Comparison of ENCODE assay signal across 9 mouse cellular contexts in the genomic region with DNA sequence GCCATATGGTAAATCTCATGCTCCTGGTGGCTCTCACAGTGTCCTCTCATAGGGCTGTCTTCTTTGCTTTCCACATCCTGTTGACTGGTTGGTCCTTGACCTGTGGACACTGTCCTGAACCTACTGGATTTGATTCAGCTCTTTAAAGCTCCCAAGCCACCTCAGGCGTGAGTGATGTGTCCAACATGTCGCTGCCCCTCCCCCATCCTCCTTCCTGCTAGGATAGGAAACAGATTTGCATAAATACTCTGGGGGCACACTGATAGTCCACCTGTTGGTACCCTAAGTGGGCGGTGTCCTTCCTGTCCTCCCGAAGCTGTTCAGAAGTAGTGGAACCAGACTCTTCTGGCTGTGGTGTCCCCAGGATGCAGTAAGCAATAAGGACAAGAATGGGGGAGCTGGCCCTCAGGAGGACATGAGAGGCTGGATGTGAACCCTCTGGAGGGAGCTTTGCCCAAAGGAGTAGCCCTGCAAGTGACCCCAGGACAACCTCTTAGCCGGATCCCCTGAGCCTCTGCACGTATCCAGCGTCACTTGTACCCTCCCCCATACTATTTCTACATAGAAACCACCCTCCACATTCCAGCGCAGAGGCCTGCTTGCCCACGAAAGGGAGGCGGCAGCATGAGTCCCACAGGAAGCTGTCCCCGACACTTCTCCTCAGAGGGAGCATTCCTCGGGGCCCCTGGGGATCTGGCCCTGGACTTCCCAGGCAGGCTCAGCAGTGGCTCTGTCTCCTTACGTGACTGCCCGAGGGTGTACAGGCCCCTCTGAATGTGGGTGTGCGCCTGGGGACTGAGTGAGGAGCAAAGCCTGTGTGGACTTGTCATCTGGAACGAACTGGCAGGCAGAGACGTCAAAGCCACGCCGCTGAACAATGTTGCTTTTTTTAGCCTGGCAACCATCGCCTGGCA.
DNase-seq lines count a peak whose midpoint lies in the region; ATAC-seq lines count a peak whose summit lies in the region.
"Had no signal": no experiment of that assay in that cellular context is flagged by ENCODE, and none has a peak within 500 bp of the region (broad histone marks: within the 10 kb centered on the region; RNA-seq: fewer than 3 reads in every experiment).

No protein-coding gene starts in this region.

- no peak overlapping the region for H3K27ac ChIP-seq in neural tube, embryonic 13.5 days (replicated peaks)
- H3K27ac ChIP-seq in neural tube, embryonic 15.5 days (replicated peaks), result no peak overlapping the region
- H3K27ac ChIP-seq in hindbrain, embryonic 14.5 days, result no peak overlapping the region
- no peak overlapping the region for H3K27ac ChIP-seq in limb, embryonic 12.5 days
- H3K27ac ChIP-seq: hindbrain, embryonic 15.5 days had no signal

- no peak overlapping the region for H3K4me2 ChIP-seq in neural tube, embryonic 13.5 days
- no peak overlapping the region for H3K4me2 ChIP-seq in neural tube, embryonic 15.5 days
- 0 out of 2 replicates have a peak overlapping the region, but pooled peaks have one; percentile 0 for H3K4me2 ChIP-seq in hindbrain, embryonic 14.5 days (replicated peaks)
- peak overlapping the region; percentile 11; the same call in 1 of the 2 replicates for H3K4me2 ChIP-seq in limb, embryonic 12.5 days
- H3K4me2 ChIP-seq: hindbrain, embryonic 15.5 days had no signal

- H3K36me3 ChIP-seq in neural tube, embryonic 13.5 days, result no peaks in the 10 kb centered on the region
- H3K36me3 ChIP-seq in neural tube, embryonic 15.5 days, result no peaks in the 10 kb centered on the region
- H3K36me3 ChIP-seq in hindbrain, embryonic 14.5 days (replicated peaks; ENCODE audit: control insufficient read depth, insufficient read depth), result no peaks in the 10 kb centered on the region
- no peaks in the 10 kb centered on the region for H3K36me3 ChIP-seq in limb, embryonic 12.5 days
- H3K36me3 ChIP-seq: hindbrain, embryonic 15.5 days had no signal

- no peak for ATAC-seq in neural tube, embryonic 13.5 days (ENCODE audit: low read depth)
- ATAC-seq in neural tube, embryonic 15.5 days (ENCODE audit: low FRiP score), result no peak
- ATAC-seq in hindbrain, embryonic 14.5 days (ENCODE audit: low FRiP score), result no peak
- ATAC-seq in limb, embryonic 12.5 days (ENCODE audit: insufficient number of reproducible peaks, insufficient read depth, low FRiP score, low TSS enrichment, low read depth), result peak; percentile 35
- no peak for ATAC-seq in inflammation-experienced regulatory T-cells, adult 6 months

- H3K4me1 ChIP-seq in neural tube, embryonic 13.5 days (replicated peaks), result peaks cover 12% of the 10 kb centered on the region
- peaks cover 8% of the 10 kb centered on the region; the same call in 1 of the 2 replicates for H3K4me1 ChIP-seq in neural tube, embryonic 15.5 days
- H3K4me1 ChIP-seq in hindbrain, embryonic 14.5 days (replicated peaks; ENCODE audit: control insufficient read depth, insufficient read depth, low read length), result peaks cover 6% of the 10 kb centered on the region
- peaks cover 13% of the 10 kb centered on the region for H3K4me1 ChIP-seq in limb, embryonic 12.5 days (replicated peaks)

- 0 out of 2 replicates have a peak overlapping the region, but pooled peaks have one; percentile 3 for H3K9ac ChIP-seq in neural tube, embryonic 13.5 days
- no peak overlapping the region for H3K9ac ChIP-seq in neural tube, embryonic 15.5 days (replicated peaks)
- no peak overlapping the region for H3K9ac ChIP-seq in hindbrain, embryonic 14.5 days
- H3K9ac ChIP-seq in limb, embryonic 12.5 days (replicated peaks), result peak overlapping the region; percentile 19
- H3K9ac ChIP-seq: hindbrain, embryonic 15.5 days had no signal

- no peaks in the 10 kb centered on the region for H3K27me3 ChIP-seq in neural tube, embryonic 13.5 days
- no peaks in the 10 kb centered on the region for H3K27me3 ChIP-seq in neural tube, embryonic 15.5 days (replicated peaks)
- H3K27me3 ChIP-seq in hindbrain, embryonic 14.5 days (ENCODE audit: control insufficient read depth, insufficient read depth, low read length), result no peaks in the 10 kb centered on the region
- H3K27me3 ChIP-seq in limb, embryonic 12.5 days, result no peaks in the 10 kb centered on the region
- H3K27me3 ChIP-seq: hindbrain, embryonic 15.5 days had no signal

- no peak overlapping the region for H3K4me3 ChIP-seq in neural tube, embryonic 13.5 days
- H3K4me3 ChIP-seq in neural tube, embryonic 15.5 days (replicated peaks), result no peak overlapping the region
- H3K4me3 ChIP-seq in hindbrain, embryonic 14.5 days (replicated peaks; ENCODE audit: low read length), result no peak overlapping the region
- no peak overlapping the region for H3K4me3 ChIP-seq in limb, embryonic 12.5 days (replicated peaks)
- H3K4me3 ChIP-seq: hindbrain, embryonic 15.5 days had no signal

- no peaks in the 10 kb centered on the region for H3K9me3 ChIP-seq in neural tube, embryonic 13.5 days
- H3K9me3 ChIP-seq in neural tube, embryonic 15.5 days (replicated peaks), result no peaks in the 10 kb centered on the region
- H3K9me3 ChIP-seq in hindbrain, embryonic 14.5 days (ENCODE audit: control insufficient read depth, low read length), result no peaks in the 10 kb centered on the region
- no peaks in the 10 kb centered on the region for H3K9me3 ChIP-seq in limb, embryonic 12.5 days
- H3K9me3 ChIP-seq: hindbrain, embryonic 15.5 days had no signal

- DNase-seq in forelimb bud, embryonic 11.5 days (ENCODE audit: low read depth, low spot score), result peak; percentile 35
- DNase-seq in hindbrain, embryonic 14.5 days (ENCODE audit: low spot score), result no peak
- peak; percentile 10 to 32 for DNase-seq in right cerebral cortex, postnatal 36 days (ENCODE audit: low spot score in 2 of 2)
- DNase-seq in layer of hippocampus, postnatal 14 days (ENCODE audit: low spot score in 2 of 2), result no peak

- WGBS in neural tube, embryonic 13.5 days, result 50% methylated on average over 20 of the region's 20 CpGs
- WGBS in neural tube, embryonic 15.5 days, result 54% methylated on average over 20 of the region's 20 CpGs
- 51% methylated on average over 20 of the region's 20 CpGs for WGBS in hindbrain, embryonic 14.5 days
- 40% methylated on average over 20 of the region's 20 CpGs for WGBS in limb, embryonic 12.5 days

Comparison
In these comparisons a context has a peak if more than half of its experiments do, and no peak if none do; other contexts are left out.
1. H3K9ac ChIP-seq: peak in neural tube, embryonic 13.5 days (single experiment) and limb, embryonic 12.5 days (single experiment); none in neural tube, embryonic 15.5 days (single experiment) and hindbrain, embryonic 14.5 days (single experiment).
2. H3K4me2 ChIP-seq: peak in hindbrain, embryonic 14.5 days (single experiment) and limb, embryonic 12.5 days (single experiment); none in neural tube, embryonic 13.5 days (single experiment) and neural tube, embryonic 15.5 days (single experiment).
3. DNase-seq: peak in forelimb bud, embryonic 11.5 days (single experiment) and right cerebral cortex, postnatal 36 days (2 of 2); none in hindbrain, embryonic 14.5 days (single experiment) and layer of hippocampus, postnatal 14 days (0 of 2).